Mouse (Mus musculus) embryonic facial prominence, embryonic 15.5 days (tissue): ENCODE measurements around the gene Nfatc2. TPM values are rescaled to one million over a fixed set of nuclear protein-coding genes. Genes with fewer than 3 reads are reported as not detected.

Experiments used
- ATAC-seq: fragments of 200-750 bp; cut with Nextera tagmentation; 2 replicates; pipeline ENCODE4 v1.8.0; 2017; ENCODE audit warnings: low read depth, moderate TSS enrichment; ENCODE audit not compliant: insufficient number of reproducible peaks, low FRiP score, low TSS enrichment
- H3K27ac ChIP-seq: fragments of 300-500 bp; sonication (generic); replicated peaks from 2 replicates; pipeline ENCODE4 v1.5.1; 2015; ENCODE audit warnings: mild to moderate bottlenecking, inconsistent platforms
- H3K27me3 ChIP-seq: fragments of 300-500 bp; sonication (generic); 2 replicates; pipeline ENCODE4 v1.6.1; 2015; ENCODE audit warnings: inconsistent platforms
- H3K36me3 ChIP-seq: fragments of 300-500 bp; sonication (generic); 2 replicates; pipeline ENCODE4 v1.6.1; 2015; ENCODE audit warnings: mild to moderate bottlenecking, inconsistent platforms
- H3K4me1 ChIP-seq: fragments of 300-500 bp; sonication (generic); 2 replicates; pipeline ENCODE4 v1.6.1; 2015; ENCODE audit warnings: inconsistent platforms
- H3K4me2 ChIP-seq: fragments of 300-500 bp; sonication (generic); replicated peaks from 2 replicates; pipeline ENCODE4 v1.6.1; 2015; ENCODE audit warnings: mild to moderate bottlenecking, inconsistent platforms
- H3K4me3 ChIP-seq: fragments of 300-500 bp; sonication (generic); replicated peaks from 2 replicates; pipeline ENCODE4 v1.5.1; 2015; ENCODE audit warnings: mild to moderate bottlenecking, inconsistent platforms
- H3K9ac ChIP-seq: fragments of 300-500 bp; sonication (generic); 2 replicates; pipeline ENCODE4 v1.6.1; 2015; ENCODE audit warnings: inconsistent platforms
- H3K9me3 ChIP-seq: fragments of 300-500 bp; sonication (generic); replicated peaks from 2 replicates; pipeline ENCODE4 v1.6.1; 2016; ENCODE audit warnings: inconsistent platforms
- WGBS: fragments of 180-500 bp; shearing (Covaris S2); methylation state at CpG from one replicate; pipeline ENCODE4 v1.1.7; 2015; 5-methylcytosine and 5-hydroxymethylcytosine counted together
- polyA plus RNA-seq: library from polyadenylated mRNA; unstranded; fragments of >200 nt; fragmentation: Nextera tagmentation; extraction: Ambion mirVana; gene quantifications from 2 replicates; pipeline ENCODE4 v1.2.1, GENCODE M21; 2015

Nfatc2 gene
- polyA plus RNA-seq, 1 experiment from 2014 or later, result 5.8 TPM

DNA sequence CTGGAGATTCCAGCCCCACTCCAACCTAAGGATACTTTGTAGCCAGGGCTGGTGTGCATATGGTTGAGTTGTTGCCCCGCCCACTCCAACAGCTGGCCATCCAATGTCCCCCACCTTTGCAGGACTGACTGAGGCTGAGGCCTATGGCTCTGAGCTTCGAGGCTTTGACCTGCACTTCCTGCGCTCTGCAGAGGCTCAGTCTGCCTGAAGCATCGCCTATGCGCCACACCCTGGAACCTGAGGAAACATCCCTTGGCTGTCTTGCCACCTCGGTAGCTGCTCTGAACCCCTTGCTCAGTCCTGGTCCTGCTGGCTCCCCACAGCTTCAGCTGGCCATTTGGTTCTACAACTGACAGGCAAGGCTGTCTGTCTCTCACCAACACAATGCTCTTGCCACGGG lies 24.1 kb downstream of the Nfatc2 start:
- Histone ChIP-seq H3K27ac (no peak overlapping the region), H3K36me3 (no peaks in the 10 kb centered on the region), H3K27me3 (no peaks in the 10 kb centered on the region), H3K4me3 (no peak overlapping the region), H3K9me3 (no peaks in the 10 kb centered on the region), H3K4me1 (peaks cover 59% of the 10 kb centered on the region), H3K4me2 (no peak overlapping the region), H3K9ac (no peak overlapping the region)
- no peak for ATAC-seq
- 62% methylated on average over 7 of the region's 7 CpGs for WGBS

DNA sequence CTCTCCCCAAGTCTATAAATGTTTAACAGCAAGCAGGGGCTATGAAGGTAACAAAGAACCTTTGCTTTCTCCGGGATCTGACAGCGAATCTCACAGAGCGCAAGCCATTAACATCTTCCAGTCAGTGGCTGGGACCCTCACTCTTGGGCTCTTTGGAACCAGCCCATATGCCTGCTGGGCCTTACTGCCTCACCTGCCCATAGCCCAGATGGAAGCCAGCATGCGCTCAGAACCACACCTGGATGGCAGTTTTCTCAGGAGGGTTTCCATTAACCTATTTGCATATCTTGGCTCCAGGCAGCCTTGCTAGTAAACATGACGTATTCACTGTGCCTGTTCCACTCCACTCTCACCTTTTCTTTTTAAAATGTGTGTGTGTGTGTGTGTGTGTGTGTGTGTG lies 25.6 kb downstream of the Nfatc2 start:
- Histone ChIP-seq H3K9me3 (no peaks in the 10 kb centered on the region), H3K27me3 (no peaks in the 10 kb centered on the region), H3K9ac (no peak overlapping the region), H3K4me3 (no peak overlapping the region), H3K27ac (no peak overlapping the region), H3K4me2 (no peak overlapping the region), H3K36me3 (no peaks in the 10 kb centered on the region), H3K4me1 (peaks cover 48% of the 10 kb centered on the region)
- WGBS, result 74% methylated on average over 5 of the region's 5 CpGs
- ATAC-seq, result no peak

DNA sequence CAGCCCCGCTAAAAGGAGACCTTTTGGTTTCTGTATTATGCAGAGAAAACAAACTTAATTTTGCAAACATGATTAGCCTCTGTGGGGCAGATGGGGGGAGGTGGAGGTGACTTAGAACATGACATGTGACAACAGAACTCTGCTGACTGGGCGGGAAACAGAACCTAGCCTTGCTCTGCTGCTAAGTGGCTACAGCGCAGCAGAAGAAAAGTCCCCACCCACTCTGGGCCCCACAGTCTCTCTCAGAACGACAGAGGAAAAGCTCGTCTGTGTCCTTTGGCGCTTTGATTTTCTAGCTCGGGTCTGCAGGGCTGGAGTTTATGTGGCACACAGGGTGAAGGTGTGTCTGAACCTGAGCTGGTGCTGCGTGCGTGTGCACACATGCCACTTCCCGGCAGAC lies 26.5 kb downstream of the Nfatc2 start:
- no peaks in the 10 kb centered on the region for H3K9me3 ChIP-seq
- ATAC-seq, result no peak
- H3K27me3 ChIP-seq, result no peaks in the 10 kb centered on the region
- H3K4me2 ChIP-seq, result no peak overlapping the region
- H3K27ac ChIP-seq, result no peak overlapping the region
- H3K36me3 ChIP-seq, result peaks cover 7% of the 10 kb centered on the region
- H3K4me3 ChIP-seq, result no peak overlapping the region
- no peak overlapping the region for H3K9ac ChIP-seq
- 37% methylated on average over 10 of the region's 10 CpGs for WGBS
- H3K4me1 ChIP-seq, result peaks cover 39% of the 10 kb centered on the region

DNA sequence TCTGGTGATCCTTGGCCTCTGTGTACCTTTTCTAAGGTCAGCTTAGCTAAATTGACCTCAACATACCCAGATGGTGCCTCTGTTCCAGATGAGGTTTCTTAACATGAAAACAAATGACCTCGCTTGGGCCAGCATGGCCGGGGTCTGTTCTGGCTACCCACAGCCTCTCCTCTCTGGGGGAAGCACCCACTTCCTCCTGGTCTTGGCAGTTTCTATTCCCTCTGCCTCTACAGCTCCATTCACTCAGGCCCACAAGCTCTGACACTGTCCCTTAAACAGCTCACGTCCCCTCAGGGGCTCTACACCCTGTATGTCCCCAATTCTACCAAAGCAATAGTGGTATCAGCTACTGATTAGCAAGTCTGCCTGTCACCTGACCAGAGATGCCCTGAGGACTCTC lies 27.6 kb downstream of the Nfatc2 start:
- Histone ChIP-seq H3K4me1 (peaks cover 31% of the 10 kb centered on the region), H3K36me3 (peaks cover 7% of the 10 kb centered on the region), H3K27ac (no peak overlapping the region), H3K27me3 (no peaks in the 10 kb centered on the region), H3K9ac (no peak overlapping the region), H3K9me3 (no peaks in the 10 kb centered on the region), H3K4me2 (no peak overlapping the region), H3K4me3 (no peak overlapping the region)
- ATAC-seq, result no peak
- WGBS, result 83% methylated on average over 3 of the region's 3 CpGs

DNA sequence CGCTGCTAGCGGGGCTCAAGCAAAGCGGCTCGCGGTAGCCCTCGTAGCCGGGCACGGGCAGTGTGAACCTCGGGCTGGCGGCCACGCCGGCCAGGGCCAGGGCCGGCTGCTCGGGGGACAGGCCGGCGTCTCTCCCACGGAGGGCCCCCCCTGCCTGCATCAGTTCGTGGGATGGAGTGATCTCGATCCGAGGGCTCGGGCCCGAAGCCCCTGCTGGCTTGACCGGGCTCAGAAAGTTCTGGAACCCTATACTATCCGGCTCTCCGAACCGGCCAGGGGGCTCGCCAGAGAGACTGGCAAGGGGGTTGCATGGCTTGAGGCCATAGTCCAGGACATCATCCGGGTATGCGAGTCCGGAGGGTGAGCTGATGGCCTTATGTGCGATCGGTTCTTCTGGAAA lies 30.2 kb downstream of the Nfatc2 start:
- Histone ChIP-seq H3K36me3 (peaks cover 7% of the 10 kb centered on the region), H3K27me3 (no peaks in the 10 kb centered on the region), H3K27ac (no peak overlapping the region), H3K9ac (no peak overlapping the region), H3K4me1 (peaks cover 12% of the 10 kb centered on the region), H3K4me2 (no peak overlapping the region), H3K9me3 (no peaks in the 10 kb centered on the region), H3K4me3 (no peak overlapping the region)
- ATAC-seq, result no peak
- WGBS, result 93% methylated on average over 32 of the region's 32 CpGs

DNA sequence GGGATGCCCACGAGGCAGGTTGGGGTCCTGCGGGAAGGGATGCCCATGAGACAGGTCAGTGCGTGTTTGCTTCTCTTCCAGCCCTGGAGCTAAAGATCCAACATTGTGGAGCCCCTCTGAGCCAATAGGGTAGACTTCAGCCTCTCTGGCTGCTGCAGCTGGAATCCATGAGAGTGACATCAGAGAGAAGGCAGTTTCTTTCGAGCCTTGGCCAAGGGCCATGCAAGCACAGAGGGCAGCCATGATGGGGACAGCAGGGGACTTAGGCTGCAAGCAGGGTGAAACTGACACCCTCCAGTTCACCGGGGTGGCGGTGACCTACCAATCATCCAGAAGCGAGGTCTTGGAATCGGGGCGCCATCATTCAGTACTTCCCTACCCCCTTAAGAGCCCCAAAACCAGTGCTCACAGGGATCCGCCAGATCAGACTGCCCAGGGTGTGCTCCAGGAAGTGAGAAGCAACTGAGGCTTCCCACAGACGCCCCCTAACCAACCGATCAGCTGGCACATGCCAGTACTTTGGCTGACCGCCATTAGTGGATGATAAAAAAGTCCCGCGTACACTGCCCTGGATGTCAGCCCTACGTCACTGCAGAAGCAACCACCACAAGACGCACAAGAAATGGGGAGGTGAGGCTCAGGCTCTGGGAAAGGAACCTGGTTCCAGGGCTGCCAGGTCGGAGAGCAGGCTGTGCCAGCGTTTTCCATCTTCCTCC lies 35.8 kb downstream of the Nfatc2 start:
- no peak overlapping the region for H3K27ac ChIP-seq
- no peaks in the 10 kb centered on the region for H3K9me3 ChIP-seq
- ATAC-seq, result no peak
- 80% methylated on average over 19 of the region's 19 CpGs for WGBS
- H3K4me3 ChIP-seq, result no peak overlapping the region
- no peak overlapping the region for H3K9ac ChIP-seq
- peaks cover 30% of the 10 kb centered on the region for H3K4me1 ChIP-seq
- no peaks in the 10 kb centered on the region for H3K27me3 ChIP-seq
- no peak overlapping the region for H3K4me2 ChIP-seq
- H3K36me3 ChIP-seq, result peaks cover 7% of the 10 kb centered on the region

DNA sequence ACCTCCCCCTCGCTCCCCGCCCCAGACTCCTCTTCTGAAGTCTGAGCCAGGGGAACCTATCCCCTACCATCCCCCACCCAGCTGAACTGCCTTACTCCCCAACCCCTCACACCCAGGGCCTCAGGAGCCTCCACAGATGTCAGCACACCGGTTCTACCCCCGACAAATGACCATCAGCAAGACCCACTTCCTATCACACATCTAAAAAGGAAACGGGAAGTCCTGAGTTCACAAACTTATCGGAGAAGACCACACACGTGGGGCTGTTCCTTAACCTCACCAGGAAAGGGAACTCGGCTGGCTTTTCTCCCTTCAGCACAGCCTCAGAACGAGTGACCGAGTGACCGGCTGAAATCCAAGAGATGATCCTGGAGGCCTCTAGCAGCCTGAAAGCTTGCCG lies 38.3 kb downstream of the Nfatc2 start:
- Histone ChIP-seq H3K27ac (no peak overlapping the region), H3K4me1 (peaks cover 30% of the 10 kb centered on the region), H3K27me3 (no peaks in the 10 kb centered on the region), H3K9me3 (no peaks in the 10 kb centered on the region), H3K4me2 (no peak overlapping the region), H3K4me3 (no peak overlapping the region), H3K36me3 (no peaks in the 10 kb centered on the region), H3K9ac (no peak overlapping the region)
- no peak for ATAC-seq
- 41% methylated on average over 12 of the region's 12 CpGs for WGBS

DNA sequence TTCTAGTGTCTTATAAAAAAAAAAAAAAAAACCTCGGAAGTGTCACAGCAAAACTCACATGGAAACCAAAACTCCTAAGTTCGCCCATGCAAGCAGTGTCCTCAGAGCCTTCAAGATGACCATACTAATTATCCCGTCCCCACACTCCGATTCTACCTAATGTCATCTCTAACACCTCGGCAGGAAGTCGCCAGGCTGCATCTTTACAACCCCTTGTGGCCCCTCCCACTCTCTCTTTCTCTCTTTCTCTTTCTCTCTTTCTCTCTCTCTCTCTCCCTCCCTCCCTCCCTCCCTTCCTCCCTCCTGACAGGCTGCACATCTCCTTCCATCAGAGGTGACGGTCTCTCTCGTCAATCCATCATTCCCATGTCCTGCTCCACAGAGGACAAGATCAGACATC lies 44.4 kb downstream of the Nfatc2 start:
- no peak for ATAC-seq
- Histone ChIP-seq H3K9ac (no peak overlapping the region), H3K27ac (no peak overlapping the region), H3K9me3 (no peaks in the 10 kb centered on the region), H3K27me3 (peaks cover 4% of the 10 kb centered on the region), H3K4me1 (peaks cover 46% of the 10 kb centered on the region), H3K4me3 (no peak overlapping the region), H3K4me2 (no peak overlapping the region), H3K36me3 (no peaks in the 10 kb centered on the region)
- 72% methylated on average over 8 of the region's 8 CpGs for WGBS

DNA sequence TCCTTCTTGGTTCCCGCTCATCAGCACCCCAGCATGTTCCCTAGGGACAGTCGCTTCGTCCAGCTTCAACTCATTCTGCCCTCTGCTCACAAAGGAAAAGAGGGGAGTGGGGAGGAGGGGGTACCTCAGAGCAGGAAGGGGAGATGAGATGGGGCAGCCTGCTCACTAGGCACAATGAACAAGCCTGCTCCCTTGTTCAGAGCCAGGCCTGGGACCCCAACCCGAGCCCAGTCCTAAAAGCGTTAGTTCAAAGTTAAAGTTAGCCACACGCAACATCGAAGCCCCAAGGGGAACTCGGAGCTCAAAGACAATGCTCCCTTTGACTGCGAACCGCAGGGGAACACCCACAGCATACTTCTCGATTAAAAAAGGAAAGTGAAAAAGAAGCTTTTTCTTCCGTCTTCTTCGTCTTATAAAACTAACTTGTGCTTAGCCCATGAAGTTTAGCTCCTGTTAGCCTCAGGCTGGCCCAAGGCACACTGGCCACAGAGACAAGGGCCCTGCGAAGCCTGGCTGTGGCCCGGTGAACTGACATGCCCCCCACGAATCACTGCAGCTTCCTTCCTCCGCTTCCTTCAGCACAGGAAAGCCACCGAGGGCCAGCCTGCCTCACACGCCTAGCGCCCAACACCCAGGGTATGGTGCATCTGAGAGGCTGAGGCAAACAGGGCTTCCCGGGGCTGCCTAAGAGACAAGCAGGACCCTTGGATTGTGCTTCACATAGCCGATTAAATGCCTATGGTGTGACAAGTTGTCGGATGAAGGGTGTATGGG lies 45.4 kb downstream of the Nfatc2 start:
- Histone ChIP-seq H3K27me3 (peaks cover 4% of the 10 kb centered on the region), H3K4me3 (no peak overlapping the region), H3K4me1 (peaks cover 56% of the 10 kb centered on the region), H3K27ac (peak overlapping the region; percentile 63; the same call in 1 of the 2 replicates), H3K9me3 (no peaks in the 10 kb centered on the region), H3K36me3 (no peaks in the 10 kb centered on the region), H3K9ac (no peak overlapping the region), H3K4me2 (no peak overlapping the region)
- no peak for ATAC-seq
- WGBS, result 33% methylated on average over 23 of the region's 23 CpGs

DNA sequence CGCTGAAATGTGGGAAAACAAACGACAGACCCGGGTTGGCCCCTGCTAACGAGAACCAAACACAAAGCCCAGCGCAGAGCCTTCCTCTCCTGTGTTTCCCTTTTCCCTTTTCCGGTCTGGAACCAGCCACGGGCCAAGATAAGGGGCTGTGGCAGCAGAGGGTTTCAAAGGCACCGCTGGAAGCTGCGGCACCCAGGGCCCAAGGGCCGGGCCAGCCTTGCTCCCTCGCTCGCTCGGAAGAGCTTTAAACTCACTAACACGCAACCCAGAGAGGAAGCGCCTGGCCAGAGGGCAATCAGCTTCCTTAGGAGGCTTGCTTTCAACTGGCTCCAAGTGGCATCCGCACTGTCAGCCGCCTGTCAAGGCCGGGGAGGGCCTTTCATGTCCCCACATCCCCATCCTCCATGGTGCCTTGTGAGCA lies 47.9 kb downstream of the Nfatc2 start:
- H3K9ac ChIP-seq, result no peak overlapping the region
- peaks cover 75% of the 10 kb centered on the region for H3K4me1 ChIP-seq
- no peaks in the 10 kb centered on the region for H3K9me3 ChIP-seq
- no peaks in the 10 kb centered on the region for H3K36me3 ChIP-seq
- H3K4me3 ChIP-seq, result no peak overlapping the region
- WGBS, result 26% methylated on average over 18 of the region's 18 CpGs
- H3K4me2 ChIP-seq, result 0 out of 2 replicates have a peak overlapping the region, but pooled peaks have one; percentile 8
- peak overlapping the region; percentile 22; the same call in 1 of the 2 replicates for H3K27ac ChIP-seq
- ATAC-seq, result no peak
- peaks cover 4% of the 10 kb centered on the region for H3K27me3 ChIP-seq

DNA sequence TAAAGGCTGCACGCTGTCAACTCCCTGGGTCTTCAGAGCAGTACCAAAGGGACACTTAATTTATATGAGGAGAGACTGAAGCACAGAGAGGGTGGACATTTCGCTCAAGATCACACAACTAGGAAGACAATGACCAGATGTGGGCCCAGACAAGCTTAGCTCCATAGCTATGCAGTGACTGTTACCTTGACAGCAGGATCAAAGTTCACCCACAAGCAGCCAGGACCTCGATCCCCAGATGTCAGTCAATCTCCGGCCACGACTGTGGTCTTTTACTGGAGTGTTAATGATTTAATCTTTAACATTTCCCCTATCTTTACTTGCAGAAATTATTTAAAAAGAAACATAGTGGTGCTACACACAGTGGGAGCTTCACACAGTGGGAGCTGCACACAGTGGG lies 49.1 kb downstream of the Nfatc2 start:
- Histone ChIP-seq H3K27me3 (peaks cover 4% of the 10 kb centered on the region), H3K9me3 (no peaks in the 10 kb centered on the region), H3K27ac (no peak overlapping the region), H3K36me3 (no peaks in the 10 kb centered on the region), H3K4me3 (no peak overlapping the region), H3K4me2 (no peak overlapping the region), H3K4me1 (peaks cover 87% of the 10 kb centered on the region), H3K9ac (no peak overlapping the region)
- no peak for ATAC-seq
- 44% methylated on average over 5 of the region's 5 CpGs for WGBS
